Mouse (Mus musculus) limb, embryonic 15.5 days (tissue): ENCODE results near the gene Hoxa4. TPM values are rescaled to one million over a fixed set of nuclear protein-coding genes. Genes with fewer than 3 reads are reported as not detected.
A peak's percentile ranks its signal among the peaks of the same experiment; 100 is the strongest.

ENCODE experiments used
- ATAC-seq: fragments of 200-750 bp; cut with Nextera tagmentation; 2 replicates; pipeline ENCODE4 v1.8.0; 2017; ENCODE audit warnings: low read depth, moderate TSS enrichment; ENCODE audit not compliant: insufficient number of reproducible peaks, low FRiP score, low TSS enrichment
- H3K27ac ChIP-seq: fragments of 300-500 bp; sonication (generic); 2 replicates; pipeline ENCODE4 v1.5.1; 2015; ENCODE audit warnings: moderate library complexity, mild to moderate bottlenecking, inconsistent platforms
- H3K27me3 ChIP-seq: fragments of 300-500 bp; sonication (generic); 2 replicates; pipeline ENCODE4 v1.6.1; 2015; ENCODE audit warnings: inconsistent platforms
- H3K36me3 ChIP-seq: fragments of 300-500 bp; sonication (generic); 2 replicates; pipeline ENCODE4 v1.6.1; 2015; ENCODE audit warnings: inconsistent platforms
- H3K4me1 ChIP-seq: fragments of 300-500 bp; sonication (generic); 2 replicates; pipeline ENCODE4 v1.6.1; 2015; ENCODE audit warnings: inconsistent platforms
- H3K4me2 ChIP-seq: fragments of 300-500 bp; sonication (generic); 2 replicates; pipeline ENCODE4 v1.6.1; 2015; ENCODE audit warnings: mild to moderate bottlenecking, inconsistent platforms
- H3K4me3 ChIP-seq: fragments of 300-500 bp; sonication (generic); 2 replicates; pipeline ENCODE4 v1.5.1; 2015; ENCODE audit warnings: mild to moderate bottlenecking, inconsistent platforms
- H3K9ac ChIP-seq: fragments of 300-500 bp; sonication (generic); 2 replicates; pipeline ENCODE4 v1.6.1; 2015; ENCODE audit warnings: inconsistent platforms
- H3K9me3 ChIP-seq: fragments of 300-500 bp; sonication (generic); 2 replicates; pipeline ENCODE4 v1.6.1; 2016; ENCODE audit warnings: inconsistent platforms
- WGBS: fragments of 180-500 bp; shearing (Covaris S2); methylation state at CpG from one replicate; pipeline ENCODE4 v1.1.7; 2015; 5-methylcytosine and 5-hydroxymethylcytosine counted together
- polyA plus RNA-seq: library from polyadenylated mRNA; unstranded; fragments of >200 nt; fragmentation: Nextera tagmentation; extraction: Ambion mirVana; gene quantifications from 2 replicates; pipeline ENCODE4 v1.2.1, GENCODE M21; 2015

Hoxa4 gene
- polyA plus RNA-seq, 1 experiment from 2014 or later = 0.52 TPM

GRCm38 (mm10) chr6:52171331-52171730 lies 20.2 kb downstream of the Hoxa4 start:
- 32% methylated on average over 4 of the region's 4 CpGs for WGBS
- Histone ChIP-seq H3K27ac (0 out of 2 replicates have a peak overlapping the region, but pooled peaks have one; percentile 2), H3K4me1 (peaks cover 39% of the 10 kb centered on the region), H3K4me3 (no peak overlapping the region), H3K36me3 (peaks cover 5% of the 10 kb centered on the region; the same call in 1 of the 2 replicates), H3K9me3 (no peaks in the 10 kb centered on the region), H3K27me3 (peaks cover 75% of the 10 kb centered on the region), H3K9ac (no peak overlapping the region), H3K4me2 (no peak overlapping the region)
- no peak for ATAC-seq

GRCm38 (mm10) chr6:52170898-52171223 lies 20.7 kb downstream of the Hoxa4 start:
- no peak overlapping the region for H3K9ac ChIP-seq
- H3K27me3 ChIP-seq = peaks cover 78% of the 10 kb centered on the region
- peaks cover 5% of the 10 kb centered on the region; the same call in 1 of the 2 replicates for H3K36me3 ChIP-seq
- ATAC-seq = no peak
- no peak overlapping the region for H3K4me3 ChIP-seq
- H3K27ac ChIP-seq = peak overlapping the region; percentile 47; the same call in 1 of the 2 replicates
- no peaks in the 10 kb centered on the region for H3K9me3 ChIP-seq
- 57% methylated on average over 5 of the region's 5 CpGs for WGBS
- no peak overlapping the region for H3K4me2 ChIP-seq
- peaks cover 36% of the 10 kb centered on the region for H3K4me1 ChIP-seq

GRCm38 (mm10) chr6:52170166-52170897 lies 21.2 kb downstream of the Hoxa4 start:
- H3K9me3 ChIP-seq = no peaks in the 10 kb centered on the region
- H3K4me3 ChIP-seq = no peak overlapping the region
- no peak overlapping the region for H3K9ac ChIP-seq
- H3K27ac ChIP-seq = peak overlapping the region; percentile 47; the same call in 1 of the 2 replicates
- peaks cover 36% of the 10 kb centered on the region for H3K4me1 ChIP-seq
- peaks cover 80% of the 10 kb centered on the region for H3K27me3 ChIP-seq
- ATAC-seq = no peak
- 61% methylated on average over 40 of the region's 40 CpGs for WGBS
- peaks cover 5% of the 10 kb centered on the region; the same call in 1 of the 2 replicates for H3K36me3 ChIP-seq
- no peak overlapping the region for H3K4me2 ChIP-seq

- H3K9ac ChIP-seq = no peak overlapping the region
Measured at GRCm38 (mm10) chr6:52169499-52170165, 21.9 kb downstream of the Hoxa4 start.

GRCm38 (mm10) chr6:52168191-52169055 lies 23.1 kb downstream of the Hoxa4 start:
- Histone ChIP-seq H3K9me3 (no peaks in the 10 kb centered on the region), H3K4me3 (no peak overlapping the region), H3K36me3 (peaks cover 5% of the 10 kb centered on the region; the same call in 1 of the 2 replicates), H3K27me3 (peaks cover 84% of the 10 kb centered on the region), H3K9ac (no peak overlapping the region), H3K4me2 (peak overlapping the region; percentile 17; the same call in 1 of the 2 replicates), H3K27ac (no peak overlapping the region), H3K4me1 (peaks cover 43% of the 10 kb centered on the region)
- ATAC-seq = no peak
- WGBS = 35% methylated on average over 42 of the region's 42 CpGs

More at GRCm38 (mm10) chr6:52169499-52170165, 21.9 kb downstream of the Hoxa4 start:
- H3K4me1 ChIP-seq = peaks cover 36% of the 10 kb centered on the region
- peaks cover 5% of the 10 kb centered on the region; the same call in 1 of the 2 replicates for H3K36me3 ChIP-seq
- no peaks in the 10 kb centered on the region for H3K9me3 ChIP-seq
- H3K27ac ChIP-seq = no peak overlapping the region
- H3K4me3 ChIP-seq = no peak overlapping the region
- no peak overlapping the region for H3K4me2 ChIP-seq
- ATAC-seq = no peak
- H3K27me3 ChIP-seq = peaks cover 76% of the 10 kb centered on the region
- 66% methylated on average over 16 of the region's 16 CpGs for WGBS

GRCm38 (mm10) chr6:52167736-52168161 lies 23.8 kb downstream of the Hoxa4 start:
- Histone ChIP-seq H3K27me3 (peaks cover 88% of the 10 kb centered on the region), H3K4me3 (no peak overlapping the region), H3K9me3 (no peaks in the 10 kb centered on the region), H3K36me3 (peaks cover 5% of the 10 kb centered on the region; the same call in 1 of the 2 replicates), H3K4me1 (peaks cover 39% of the 10 kb centered on the region), H3K9ac (no peak overlapping the region), H3K4me2 (no peak overlapping the region), H3K27ac (no peak overlapping the region)
- 53% methylated on average over 14 of the region's 14 CpGs for WGBS
- no peak for ATAC-seq

GRCm38 (mm10) chr6:52167176-52167575 lies 24.4 kb downstream of the Hoxa4 start:
- 74% methylated on average over 1 of the region's 1 CpGs for WGBS
- Histone ChIP-seq H3K27me3 (peaks cover 87% of the 10 kb centered on the region), H3K36me3 (peaks cover 5% of the 10 kb centered on the region; the same call in 1 of the 2 replicates), H3K4me2 (no peak overlapping the region), H3K9me3 (no peaks in the 10 kb centered on the region), H3K4me3 (no peak overlapping the region), H3K27ac (no peak overlapping the region), H3K9ac (no peak overlapping the region), H3K4me1 (peaks cover 33% of the 10 kb centered on the region)
- no peak for ATAC-seq

- H3K4me2 ChIP-seq = no peak overlapping the region
- H3K4me1 ChIP-seq = peaks cover 27% of the 10 kb centered on the region
- H3K27ac ChIP-seq = no peak overlapping the region
Measured at GRCm38 (mm10) chr6:52166431-52167077, 25.0 kb downstream of the Hoxa4 start.

GRCm38 (mm10) chr6:52165441-52166370 lies 25.8 kb downstream of the Hoxa4 start:
- Histone ChIP-seq H3K4me2 (peak overlapping the region; percentile 40; the same call in 1 of the 2 replicates), H3K9me3 (no peaks in the 10 kb centered on the region), H3K27ac (no peak overlapping the region), H3K4me3 (no peak overlapping the region), H3K27me3 (peaks cover 81% of the 10 kb centered on the region), H3K9ac (no peak overlapping the region), H3K36me3 (peaks cover 5% of the 10 kb centered on the region; the same call in 1 of the 2 replicates), H3K4me1 (peaks cover 32% of the 10 kb centered on the region)
- no peak for ATAC-seq
- WGBS = 16% methylated on average over 28 of the region's 28 CpGs

More at GRCm38 (mm10) chr6:52166431-52167077, 25.0 kb downstream of the Hoxa4 start:
- ATAC-seq = no peak
- Histone ChIP-seq H3K36me3 (peaks cover 5% of the 10 kb centered on the region; the same call in 1 of the 2 replicates), H3K27me3 (peaks cover 86% of the 10 kb centered on the region), H3K4me3 (no peak overlapping the region), H3K9ac (no peak overlapping the region), H3K9me3 (no peaks in the 10 kb centered on the region)
- WGBS = 39% methylated on average over 4 of the region's 4 CpGs

- Histone ChIP-seq H3K4me3 (peak within 1 kb of the TSS; percentile 30), H3K36me3 (peaks cover 1% of the 10 kb centered on the region; the same call in 1 of the 2 replicates), H3K9me3 (no peaks in the 10 kb centered on the region), H3K27ac (no peak within 1 kb of the TSS), H3K4me2 (peak within 1 kb of the TSS; percentile 40), H3K4me1 (peaks cover 36% of the 10 kb centered on the region), H3K27me3 (peaks cover 75% of the 10 kb centered on the region), H3K9ac (no peak within 1 kb of the TSS)
- WGBS = 5% methylated on average over 25 of the region's 25 CpGs
- ATAC-seq = no peak
Measured at GRCm38 (mm10) chr6:52164626-52165440, 26.7 kb downstream of the Hoxa4 start, which contains the start of gene Hoxa2. Gene Hoxa2, minus strand, starts transcription at chr6:52164831.
